Mouse (Mus musculus) urinary bladder, adult 18-20 months (tissue): ENCODE measurements at regions not wholly inside any gene's neighbourhood (a gene's known extent, or its start where the extent isn't known, plus 50 kb on each side); places are given as distances from the start of the nearest gene placed in this dataset.

Experiments used
- DNase-seq, 2 experiments: peaks; one replicate each; pipeline ENCODE4 v3.0.0; 2022; ENCODE audit warnings: low spot score in 2 of 2, mixed read lengths in 2 of 2

- DNase-seq: no peak
Observed at GRCm38 (mm10) chr8:93689832-93690471, 119.8 kb upstream of the Gnao1 start.

- no peak for DNase-seq
Observed at GRCm38 (mm10) chr8:93691375-93691774, 118.4 kb upstream of the Gnao1 start.

GRCm38 (mm10) chr8:93691826-93692225, 117.9 kb upstream of the Gnao1 start:
- no peak for DNase-seq

GRCm38 (mm10) chr8:93697206-93697605, 112.6 kb upstream of the Gnao1 start:
- no peak for DNase-seq

- DNase-seq: no peak
Observed at GRCm38 (mm10) chr8:93698508-93698907, 111.3 kb upstream of the Gnao1 start.

GRCm38 (mm10) chr8:93701391-93701790, 108.4 kb upstream of the Gnao1 start:
- DNase-seq: peak; percentile 11 to 25

- DNase-seq: no peak
Observed at GRCm38 (mm10) chr8:93712066-93712706, 97.6 kb upstream of the Gnao1 start.

- no peak for DNase-seq
Observed at GRCm38 (mm10) chr8:93713221-93713620, 96.5 kb upstream of the Gnao1 start.

GRCm38 (mm10) chr8:93724896-93725489, 84.8 kb upstream of the Gnao1 start:
- no peak for DNase-seq

GRCm38 (mm10) chr8:93729124-93729930, 80.4 kb upstream of the Gnao1 start:
- no peak for DNase-seq

- DNase-seq: no peak
Observed at GRCm38 (mm10) chr8:93730738-93731700, 78.7 kb upstream of the Gnao1 start.

GRCm38 (mm10) chr8:93734818-93735217, 74.9 kb upstream of the Gnao1 start:
- no peak for DNase-seq

GRCm38 (mm10) chr8:93740281-93740680, 69.5 kb upstream of the Gnao1 start:
- no peak for DNase-seq

- DNase-seq: no peak
Observed at GRCm38 (mm10) chr8:93748720-93749119, 61.0 kb upstream of the Gnao1 start.

- DNase-seq: no peak
Observed at GRCm38 (mm10) chr8:93750921-93751320, 58.8 kb upstream of the Gnao1 start.

GRCm38 (mm10) chr8:93755981-93756380, 53.8 kb upstream of the Gnao1 start:
- no peak for DNase-seq
